Mouse (Mus musculus) kidney, adult 2 months (tissue): ENCODE results near the gene Zfp322a.

Experiments
- CTCF ChIP-seq: fragments of 200-500 bp; conservative IDR thresholded peaks from 2 replicates; pipeline ENCODE4 v1.5.1; 2011; ENCODE audit warnings: low read depth, mild to moderate bottlenecking, control low read depth, low read length, moderate library complexity, mixed read lengths; ENCODE audit not compliant: insufficient read depth, insufficient read length
- POLR2A ChIP-seq: fragments of 200-500 bp; IDR thresholded peaks from one replicate; pipeline ENCODE4 v1.6.1; 2011; ENCODE audit warnings: low read depth, low read length, control low read depth

DNA sequence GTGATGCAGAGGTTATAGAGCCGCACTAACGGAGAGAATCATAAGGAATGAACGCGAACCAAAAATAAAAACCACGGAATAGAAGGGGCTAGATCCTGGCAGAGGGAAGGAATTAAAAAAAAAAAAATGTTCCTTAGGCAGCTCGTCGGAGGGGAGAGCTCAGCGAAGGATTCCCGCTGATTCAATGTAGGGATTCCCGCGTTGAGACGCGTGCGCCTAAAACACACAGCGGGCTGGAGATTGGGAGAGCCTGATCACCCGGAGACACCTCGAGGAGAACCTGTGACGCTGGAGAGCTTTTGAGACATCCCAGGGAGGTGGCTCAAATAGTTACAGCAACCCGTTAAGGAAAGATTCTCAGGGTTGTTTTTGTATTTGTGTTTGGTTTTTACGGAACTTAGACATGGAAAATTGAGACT, 43.2 kb upstream of the Zfp322a start:
- TF ChIP-seq POLR2A (no peak), CTCF (no peak)
